Mouse (Mus musculus) testis, adult 2 months (tissue): ENCODE results near the gene Smndc1. TPM values are rescaled to one million over a fixed set of nuclear protein-coding genes. Genes with fewer than 3 reads are reported as not detected.

Experiments used
- H3K27ac ChIP-seq: fragments of 200-500 bp; 2 replicates; pipeline ENCODE4 v1.5.1; 2012; ENCODE audit warnings: low read depth, low read length; ENCODE audit not compliant: control insufficient read depth, insufficient read depth
- H3K27me3 ChIP-seq: fragments of 200-500 bp; 2 replicates; pipeline ENCODE4 v1.6.1; 2012; ENCODE audit warnings: mild to moderate bottlenecking, low read length, moderate library complexity; ENCODE audit not compliant: control insufficient read depth, insufficient read depth
- H3K36me3 ChIP-seq: fragments of 200-500 bp; 2 replicates; pipeline ENCODE4 v1.6.1; 2012; ENCODE audit warnings: mild to moderate bottlenecking, low read length; ENCODE audit not compliant: control insufficient read depth, insufficient read depth
- H3K4me1 ChIP-seq: fragments of 200-500 bp; 2 replicates; pipeline ENCODE4 v1.6.1; 2012; ENCODE audit warnings: low read length; ENCODE audit not compliant: control insufficient read depth, insufficient read depth
- H3K4me3 ChIP-seq: fragments of 200-500 bp; 2 replicates; pipeline ENCODE4 v1.5.1; 2012; ENCODE audit warnings: low read depth, mild to moderate bottlenecking, low read length, moderate library complexity, mixed read lengths; ENCODE audit not compliant: control insufficient read depth
- CTCF ChIP-seq: fragments of 200-500 bp; IDR thresholded peaks from 2 replicates; pipeline ENCODE4 v1.5.1; 2012; ENCODE audit warnings: low read depth, mild to moderate bottlenecking, inconsistent platforms, low read length, moderate library complexity; ENCODE audit not compliant: control insufficient read depth, insufficient read depth, insufficient replicate concordance
- POLR2A ChIP-seq: fragments of 200-500 bp; IDR thresholded peaks from 2 replicates; pipeline ENCODE4 v1.6.1; 2012; ENCODE audit warnings: low read depth, mild to moderate bottlenecking, inconsistent platforms, low read length, moderate library complexity; ENCODE audit not compliant: control insufficient read depth
- polyA plus RNA-seq: library from polyadenylated mRNA; depleted of rRNA; stranded (reverse); fragments of >200 nt; gene quantifications from 2 replicates; pipeline ENCODE4 v1.2.3, GENCODE M21; 2012; rRNA removed

The Smndc1 gene
- polyA plus RNA-seq, 1 experiment = 12.2 TPM

- no peak overlapping the region for H3K27ac ChIP-seq
- no peaks in the 10 kb centered on the region for H3K36me3 ChIP-seq
- no peaks in the 10 kb centered on the region for H3K27me3 ChIP-seq
- TF ChIP-seq CTCF = no peak
- TF ChIP-seq POLR2A = no peak
- no peak overlapping the region for H3K4me3 ChIP-seq
- H3K4me1 ChIP-seq = peaks cover 9% of the 10 kb centered on the region
Measured at GRCm38 (mm10) chr19:53333730-53334129, 56.6 kb downstream of the Smndc1 start.

- TF ChIP-seq POLR2A (no peak), CTCF (no peak)
- Histone ChIP-seq H3K4me1 (peaks cover 9% of the 10 kb centered on the region), H3K36me3 (no peaks in the 10 kb centered on the region)
Measured at GRCm38 (mm10) chr19:53331882-53332500, 58.4 kb downstream of the Smndc1 start.

GRCm38 (mm10) chr19:53329992-53330381 is 60.4 kb downstream of the Smndc1 start:
- TF ChIP-seq POLR2A = no peak
- peak; percentile 25; the same call in 1 of the 2 replicates for TF ChIP-seq CTCF
- peak overlapping the region; percentile 80 for H3K4me3 ChIP-seq
- H3K36me3 ChIP-seq = no peaks in the 10 kb centered on the region
- peaks cover 9% of the 10 kb centered on the region for H3K4me1 ChIP-seq
- peak overlapping the region; percentile 65 for H3K27ac ChIP-seq
- no peaks in the 10 kb centered on the region for H3K27me3 ChIP-seq

More at GRCm38 (mm10) chr19:53331882-53332500, 58.4 kb downstream of the Smndc1 start:
- H3K27me3 ChIP-seq = no peaks in the 10 kb centered on the region
- no peak overlapping the region for H3K27ac ChIP-seq
- no peak overlapping the region for H3K4me3 ChIP-seq

Other genes starting within 250 kb of the Smndc1 start
- 54.8 and 55.6 TPM in 2 replicates for gene Mxi1, start 80.1 kb downstream of the Smndc1 start, polyA plus RNA-seq
- not detected in 2 replicates for gene Gm10197, start 18.8 kb downstream of the Smndc1 start, polyA plus RNA-seq
- gene Dusp5, start 138.5 kb upstream of the Smndc1 start, polyA plus RNA-seq = 6.7 and 7.9 TPM in 2 replicates
- gene Nutf2-ps1, start 198.5 kb upstream of the Smndc1 start, polyA plus RNA-seq = 28.5 and 34.0 TPM in 2 replicates
- gene Smc3, start 209.8 kb upstream of the Smndc1 start, polyA plus RNA-seq = 8.1 and 10.0 TPM in 2 replicates